Mouse (Mus musculus) c-Kit-positive CD71-positive TER-119-positive erythroid progenitor cells, embryonic 14.5 days (primary cell): ENCODE measurements around the gene Tmem231.
"Not testable (repeated sequence)": the region's sequence is repeated elsewhere in the genome, so short reads cannot be mapped to it uniquely, and the experiment has no call there.

Experiments
- DNase-seq: peaks from one replicate; pipeline ENCODE4 v3.0.0-alpha.2; 2013; ENCODE audit warnings: low spot score

The Tmem231 gene

GRCm38 (mm10) chr8:111947954-111948353, 14.3 kb upstream of the Tmem231 start:
- DNase-seq: no peak

GRCm38 (mm10) chr8:111947144-111947543, 13.5 kb upstream of the Tmem231 start:
- DNase-seq: no peak

DNA sequence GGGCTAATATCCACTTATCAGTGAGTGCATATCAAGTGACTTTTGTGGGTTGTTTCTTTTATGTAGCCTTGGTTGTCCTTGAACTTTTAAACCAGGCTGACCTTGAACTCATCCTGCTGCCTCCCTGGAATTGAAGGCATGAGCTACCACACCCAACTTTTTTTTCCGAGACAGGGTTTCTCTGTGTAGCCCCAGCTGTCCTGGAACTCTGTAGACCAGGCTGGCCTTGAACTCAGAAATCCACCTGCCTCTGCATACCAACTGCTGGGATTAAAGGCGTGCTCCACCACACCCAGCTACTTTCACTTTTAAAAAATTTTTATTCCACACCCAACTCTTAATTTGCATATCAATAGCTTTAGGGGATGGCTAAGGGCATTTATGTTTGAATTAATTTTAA, 9.9 kb upstream of the Tmem231 start:
- no peak for DNase-seq

DNA sequence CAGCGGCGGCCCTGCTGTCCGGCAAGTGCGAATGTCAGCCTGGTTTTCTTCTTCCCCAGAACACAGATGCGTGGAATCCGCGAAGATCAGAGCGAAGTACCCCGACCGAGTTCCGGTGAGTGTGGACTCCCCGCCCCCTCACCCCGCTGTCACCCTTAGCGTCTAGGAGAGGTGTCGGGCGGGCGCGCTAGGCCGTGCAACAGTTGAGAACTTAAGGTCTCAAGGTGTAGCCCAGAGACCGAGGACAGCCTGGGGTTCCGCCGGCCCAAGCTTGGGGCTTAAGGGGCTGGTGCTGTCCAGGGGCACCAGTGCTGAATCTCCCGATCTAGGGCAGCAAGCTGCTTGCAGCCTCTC, 7.4 kb upstream of the Tmem231 start:
- DNase-seq: peak; percentile 51

DNA sequence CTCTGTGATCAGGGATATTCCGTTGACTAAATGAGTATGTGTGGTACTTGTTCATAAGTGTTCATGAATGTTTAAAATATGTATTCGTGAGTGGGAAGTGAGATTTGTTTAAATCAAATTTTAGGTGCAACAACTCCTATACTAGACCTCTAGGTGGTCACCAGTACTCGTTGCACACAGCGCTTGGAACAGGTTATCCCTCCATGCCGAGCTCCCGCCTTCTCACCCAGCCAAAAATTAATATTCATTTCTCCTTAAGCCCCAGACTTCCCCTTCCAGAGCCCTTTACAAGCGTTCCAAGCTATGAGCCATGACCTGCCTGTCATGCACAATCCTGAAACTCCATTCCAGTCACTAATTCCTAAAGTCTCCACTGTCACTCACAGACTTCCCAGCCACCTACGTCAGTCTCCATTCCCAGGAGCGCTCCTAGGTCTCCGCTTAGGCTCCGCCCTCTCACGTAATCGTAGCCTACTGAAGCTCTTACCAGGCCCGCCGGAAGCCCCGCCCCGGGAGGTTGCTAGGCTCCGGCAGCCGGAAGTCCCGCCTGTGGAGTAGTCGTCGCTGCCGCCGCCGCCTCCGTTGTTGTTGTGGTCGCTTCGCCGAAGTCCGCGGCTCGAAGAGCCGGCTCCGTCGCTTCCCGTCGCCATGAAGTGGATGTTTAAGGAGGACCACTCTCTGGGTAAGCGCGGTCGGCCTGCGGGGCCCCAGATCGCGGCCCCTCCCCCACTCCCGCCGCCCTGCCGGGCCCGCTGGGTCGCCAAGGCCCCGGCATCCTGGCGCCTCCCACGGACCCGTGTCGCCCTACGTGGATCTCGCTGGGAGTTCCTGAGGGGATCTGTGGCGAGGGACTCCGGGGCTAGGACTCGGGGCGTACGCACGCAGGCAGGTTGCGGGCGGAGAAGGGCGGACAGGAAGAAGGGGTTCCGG, 6.8 kb upstream of the Tmem231 start, which contains the start of gene Gabarapl2:
Gene Gabarapl2, plus strand, starts transcription at position 533 of the 930 bp plus-strand sequence.
- peak; percentile 95 for DNase-seq

- DNase-seq: peak; percentile 69
Observed at GRCm38 (mm10) chr8:111939516-111940142, 5.9 kb upstream of the Tmem231 start.

- DNase-seq: not testable (repeated sequence)
Observed at GRCm38 (mm10) chr8:111938076-111938985, 4.7 kb upstream of the Tmem231 start.

- DNase-seq: no peak
Observed at GRCm38 (mm10) chr8:111937184-111937583, 3.5 kb upstream of the Tmem231 start.

DNA sequence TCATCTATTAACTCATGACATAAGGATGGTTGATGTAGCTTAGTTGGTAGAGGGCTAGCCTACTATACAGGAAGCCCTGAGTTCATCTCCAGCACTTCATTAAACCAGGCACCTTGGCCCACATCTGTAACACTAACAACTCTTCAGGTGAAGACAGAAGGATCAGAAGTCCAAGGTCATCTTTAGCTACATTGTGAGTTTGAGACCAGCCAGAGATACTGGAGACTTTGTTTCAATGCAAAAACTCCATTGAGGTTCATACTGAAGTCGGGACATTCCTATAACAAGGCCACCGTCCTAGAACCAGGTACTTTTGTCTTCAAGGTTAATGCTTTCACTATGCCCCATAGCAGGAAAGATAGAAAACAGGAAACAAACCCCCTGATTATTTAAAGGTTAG, 520 bp upstream of the Tmem231 start:
- DNase-seq: no peak

- peak; percentile 71 for DNase-seq
Observed at GRCm38 (mm10) chr8:111932580-111933336, 923 bp downstream of the Tmem231 start.

- DNase-seq: no peak
Observed at GRCm38 (mm10) chr8:111931721-111932120, 2.0 kb downstream of the Tmem231 start.

DNA sequence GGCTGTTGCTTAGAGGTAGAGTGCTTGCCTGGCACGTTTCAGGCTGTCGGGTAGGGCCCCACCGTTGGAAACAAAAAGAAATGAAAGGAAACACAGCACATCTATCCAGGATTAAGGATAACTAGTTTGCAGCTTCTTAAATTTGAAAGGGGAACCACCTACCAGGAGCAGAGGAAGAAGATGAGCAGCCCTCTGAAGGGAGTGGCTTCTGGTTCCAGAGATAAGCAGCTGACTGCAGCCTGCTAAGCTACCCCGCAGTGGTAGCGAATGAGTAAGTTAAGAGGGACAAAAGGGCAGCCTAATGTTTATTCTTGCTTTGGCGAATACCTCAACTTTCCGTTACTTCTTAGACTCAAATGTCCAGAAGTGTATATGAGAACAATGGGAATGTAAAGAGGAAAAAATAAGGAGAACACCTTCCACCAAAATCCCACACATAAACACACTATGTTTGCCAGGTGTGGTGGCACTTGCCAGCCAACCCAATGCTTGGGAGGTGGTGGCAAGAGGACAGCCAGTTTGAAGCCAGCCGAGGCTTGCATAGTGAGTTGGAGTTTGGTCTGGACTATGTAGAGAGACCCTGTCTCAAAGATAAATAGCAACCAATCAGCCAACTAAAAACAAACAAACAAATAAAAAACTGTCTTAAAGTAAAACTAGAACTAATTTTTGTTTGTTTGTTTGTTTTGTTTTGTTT, 3.9 kb downstream of the Tmem231 start:
- peak; percentile 79 for DNase-seq

DNA sequence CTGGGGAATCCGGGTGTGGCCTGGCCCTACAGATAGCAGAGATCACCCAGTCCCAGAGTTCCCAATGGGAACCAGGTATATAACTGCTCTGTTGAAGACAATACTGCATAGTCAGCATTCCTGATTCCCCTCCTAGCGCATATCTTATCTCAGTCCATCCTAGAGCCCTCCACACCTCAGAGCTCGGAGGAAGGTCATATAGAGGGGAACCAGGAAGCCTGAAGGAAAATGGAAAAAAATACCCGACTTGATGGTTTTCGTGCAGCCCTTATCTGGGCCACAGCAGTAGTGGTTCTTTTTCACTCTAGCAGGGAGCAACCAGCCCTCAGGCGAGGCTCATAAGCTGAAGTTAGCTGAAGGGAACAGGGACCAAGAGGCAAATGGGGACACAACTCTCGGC, 8.7 kb downstream of the Tmem231 start:
- no peak for DNase-seq

DNA sequence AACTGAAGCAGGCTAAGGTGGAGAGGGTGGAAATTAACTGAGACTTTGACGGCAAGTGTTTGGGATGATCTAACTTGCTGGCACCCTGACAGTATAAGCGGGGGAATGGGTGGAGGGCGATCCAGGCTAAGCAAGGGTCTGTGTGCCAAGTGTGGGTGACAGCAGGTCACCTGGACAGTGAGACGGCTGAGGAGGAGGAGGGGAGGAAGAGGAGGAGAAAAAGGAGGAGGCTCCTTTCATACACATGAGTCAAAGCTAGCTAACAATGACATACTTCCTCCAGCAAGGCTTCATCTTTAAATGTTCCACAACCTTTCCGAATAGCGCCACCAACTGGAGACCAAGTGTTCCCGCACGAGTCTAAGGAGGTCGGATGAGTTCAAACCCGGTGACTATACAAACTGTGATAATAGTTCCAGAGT, 10.3 kb downstream of the Tmem231 start:
- DNase-seq: peak; percentile 59

- no peak for DNase-seq
Observed at GRCm38 (mm10) chr8:111920971-111921370, 12.7 kb downstream of the Tmem231 start.

- no peak for DNase-seq
Observed at GRCm38 (mm10) chr8:111919663-111920062, 14.0 kb downstream of the Tmem231 start.

- DNase-seq: no peak
Observed at GRCm38 (mm10) chr8:111912860-111913432, 20.7 kb downstream of the Tmem231 start.

GRCm38 (mm10) chr8:111911572-111911971, 22.1 kb downstream of the Tmem231 start:
- DNase-seq: no peak

DNA sequence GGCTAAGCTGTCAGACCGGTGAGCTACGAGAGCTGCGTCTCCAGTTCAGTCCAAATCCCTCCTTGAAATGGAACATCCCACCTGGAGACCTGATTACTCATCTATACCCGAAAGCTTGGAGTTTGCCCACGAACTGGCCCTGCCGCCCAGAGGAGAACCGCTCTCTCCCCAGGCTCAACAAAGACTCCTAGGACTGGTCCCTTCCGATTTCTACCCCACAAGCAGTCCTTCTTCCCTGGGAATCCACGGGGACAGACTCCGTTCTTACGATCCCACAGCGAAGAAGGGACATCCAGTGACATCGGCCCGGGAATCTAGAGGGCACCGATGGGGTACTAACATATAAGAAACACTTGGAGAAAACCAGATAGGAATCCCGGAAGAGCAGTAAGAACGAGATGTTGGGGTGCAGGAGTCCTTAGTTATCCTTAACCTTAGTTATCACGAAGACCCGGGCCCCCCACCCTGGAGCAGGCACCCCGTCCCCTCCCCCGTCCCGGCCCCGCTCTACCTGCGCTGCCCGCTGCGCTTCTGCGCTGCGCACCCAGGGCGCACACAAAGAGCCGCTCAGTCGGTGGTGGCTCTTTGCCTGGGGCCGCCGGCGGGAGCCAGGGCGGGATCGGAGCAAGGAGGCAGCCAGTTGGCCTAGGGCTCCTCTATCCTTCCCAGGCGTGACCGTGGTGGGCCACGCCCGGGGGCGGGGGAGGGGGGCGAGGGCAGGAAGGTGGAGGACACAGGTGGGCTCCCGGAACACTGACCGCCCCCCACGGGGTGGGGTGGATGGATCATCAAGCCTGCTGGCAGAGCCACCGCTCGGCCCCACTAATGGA, 23.8 kb downstream of the Tmem231 start, which contains the start of gene Chst5:
Gene Chst5, minus strand, starts transcription at position 827 of the 830 bp plus-strand sequence.
- DNase-seq: no peak
